Mouse (Mus musculus) midbrain, embryonic 15.5 days (tissue): ENCODE results near the gene Gm15217. TPM values are rescaled to one million over a fixed set of nuclear protein-coding genes. Genes with fewer than 3 reads are reported as not detected.
A peak's percentile ranks its signal among the peaks of the same experiment; 100 is the strongest.

Source experiments
- ATAC-seq: fragments of 200-750 bp; cut with Nextera tagmentation; replicated peaks from 2 replicates; pipeline ENCODE4 v1.8.0; 2017; ENCODE audit warnings: moderate TSS enrichment
- H3K27ac ChIP-seq: fragments of 300-500 bp; sonication (generic); 2 replicates; pipeline ENCODE4 v1.5.1; 2015; ENCODE audit warnings: mild to moderate bottlenecking, inconsistent platforms
- H3K27me3 ChIP-seq: fragments of 300-500 bp; sonication (generic); replicated peaks from 2 replicates; pipeline ENCODE4 v1.6.1; 2015; ENCODE audit warnings: inconsistent platforms
- H3K36me3 ChIP-seq: fragments of 300-500 bp; sonication (generic); replicated peaks from 2 replicates; pipeline ENCODE4 v1.6.1; 2015; ENCODE audit warnings: inconsistent platforms
- H3K4me1 ChIP-seq: fragments of 300-500 bp; sonication (generic); 2 replicates; pipeline ENCODE4 v1.6.1; 2015; ENCODE audit warnings: inconsistent platforms
- H3K4me2 ChIP-seq: fragments of 300-500 bp; sonication (generic); 2 replicates; pipeline ENCODE4 v1.6.1; 2015; ENCODE audit warnings: inconsistent platforms, mild to moderate bottlenecking, moderate library complexity
- H3K4me3 ChIP-seq: fragments of 300-500 bp; sonication (generic); 2 replicates; pipeline ENCODE4 v1.5.1; 2015; ENCODE audit warnings: mild to moderate bottlenecking, inconsistent platforms
- H3K9ac ChIP-seq: fragments of 300-500 bp; sonication (generic); 2 replicates; pipeline ENCODE4 v1.6.1; 2015; ENCODE audit warnings: mild to moderate bottlenecking, inconsistent platforms
- H3K9me3 ChIP-seq: fragments of 300-500 bp; sonication (generic); 2 replicates; pipeline ENCODE4 v1.6.1; 2016; ENCODE audit warnings: inconsistent platforms
- WGBS: fragments of 180-500 bp; shearing (Covaris S2); methylation state at CpG from one replicate; pipeline ENCODE4 v1.1.7; 2015; ENCODE audit warnings: mixed read lengths; 5-methylcytosine and 5-hydroxymethylcytosine counted together
- polyA plus RNA-seq: library from polyadenylated mRNA; unstranded; fragments of >200 nt; fragmentation: Nextera tagmentation; extraction: Ambion mirVana; gene quantifications from 2 replicates; pipeline ENCODE4 v1.2.1, GENCODE M21; 2015

Gene Gm15217
- not detected in 2 replicates for polyA plus RNA-seq

DNA sequence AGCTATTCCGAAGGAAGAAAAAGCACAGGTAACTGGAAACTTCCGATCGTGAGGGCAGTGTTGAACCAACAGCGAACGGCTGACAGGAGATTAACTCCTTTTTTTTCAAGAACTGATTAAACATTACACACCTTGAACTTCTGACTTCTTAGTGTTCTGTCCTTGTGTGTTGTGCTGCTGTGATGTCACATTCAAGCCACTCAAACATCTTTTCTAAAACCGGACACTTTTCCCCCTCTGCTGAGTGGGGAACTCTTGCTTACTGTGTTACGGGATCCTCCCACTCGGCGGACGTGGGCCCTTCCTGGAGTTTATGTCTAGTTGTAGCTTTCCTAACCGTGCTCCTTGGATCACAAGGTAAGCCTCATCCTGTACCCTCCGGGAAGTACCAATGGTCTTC, at the start of gene Gm15217:
TSS of gene Gm15217 (plus strand) at position 130 of the 400 bp plus-strand sequence.
- H3K4me3 ChIP-seq = peak within 1 kb of the TSS; percentile 27
- H3K27me3 ChIP-seq = peaks cover 36% of the 10 kb centered on the region
- H3K4me1 ChIP-seq = peaks cover 8% of the 10 kb centered on the region; the same call in 1 of the 2 replicates
- no peak within 1 kb of the TSS for H3K27ac ChIP-seq
- H3K4me2 ChIP-seq = peak within 1 kb of the TSS; percentile 49
- H3K36me3 ChIP-seq = no peaks in the 10 kb centered on the region
- H3K9ac ChIP-seq = no peak within 1 kb of the TSS
- H3K9me3 ChIP-seq = no peaks in the 10 kb centered on the region
- no peak for ATAC-seq
- WGBS = 84% methylated on average over 12 of the region's 12 CpGs

GRCm38 (mm10) chr14:46333421-46334237, 45.6 kb upstream of the Gm15217 start:
- H3K36me3 ChIP-seq = no peaks in the 10 kb centered on the region
- WGBS = 86% methylated on average over 8 of the region's 8 CpGs
- H3K27me3 ChIP-seq = no peaks in the 10 kb centered on the region
- H3K4me2 ChIP-seq = no peak overlapping the region
- no peaks in the 10 kb centered on the region for H3K4me1 ChIP-seq
- no peak overlapping the region for H3K9ac ChIP-seq
- no peak for ATAC-seq
- H3K27ac ChIP-seq = no peak overlapping the region
- no peak overlapping the region for H3K4me3 ChIP-seq
- no peaks in the 10 kb centered on the region for H3K9me3 ChIP-seq

DNA sequence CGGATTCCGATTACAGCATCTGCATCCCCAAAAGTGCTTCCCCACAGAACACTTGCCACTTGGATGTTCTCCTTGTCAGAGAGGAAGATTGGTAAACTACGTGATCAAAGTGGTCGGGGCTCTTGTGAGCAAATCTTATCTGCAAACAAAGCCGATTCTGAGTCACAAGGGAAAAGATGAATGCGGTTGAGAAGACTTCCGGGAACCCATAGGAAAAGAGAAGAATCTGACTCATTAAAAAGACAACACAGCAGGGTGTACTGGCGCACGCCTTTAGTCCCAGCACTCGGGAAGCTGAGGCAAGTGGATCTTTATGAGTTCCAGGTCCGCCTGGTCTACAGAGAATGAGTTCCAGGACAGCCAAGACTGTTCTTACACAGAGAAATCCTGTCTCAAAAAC, 40.4 kb upstream of the Gm15217 start:
- no peak for ATAC-seq
- H3K4me1 ChIP-seq = no peaks in the 10 kb centered on the region
- no peak overlapping the region for H3K4me2 ChIP-seq
- 72% methylated on average over 11 of the region's 11 CpGs for WGBS
- no peaks in the 10 kb centered on the region for H3K36me3 ChIP-seq
- H3K27ac ChIP-seq = no peak overlapping the region
- H3K4me3 ChIP-seq = no peak overlapping the region
- H3K27me3 ChIP-seq = no peaks in the 10 kb centered on the region
- no peaks in the 10 kb centered on the region for H3K9me3 ChIP-seq
- no peak overlapping the region for H3K9ac ChIP-seq

- Histone ChIP-seq H3K36me3 (no peaks in the 10 kb centered on the region), H3K4me3 (no peak overlapping the region), H3K27me3 (no peaks in the 10 kb centered on the region), H3K27ac (no peak overlapping the region), H3K9ac (no peak overlapping the region), H3K4me1 (no peaks in the 10 kb centered on the region), H3K9me3 (no peaks in the 10 kb centered on the region), H3K4me2 (no peak overlapping the region)
- no peak for ATAC-seq
Measured at GRCm38 (mm10) chr14:46344750-46345149, 34.5 kb upstream of the Gm15217 start.

GRCm38 (mm10) chr14:46357286-46357685, 21.9 kb upstream of the Gm15217 start:
- Histone ChIP-seq H3K4me2 (no peak overlapping the region), H3K4me3 (no peak overlapping the region), H3K27ac (no peak overlapping the region), H3K9me3 (no peaks in the 10 kb centered on the region), H3K9ac (no peak overlapping the region), H3K36me3 (no peaks in the 10 kb centered on the region), H3K27me3 (no peaks in the 10 kb centered on the region), H3K4me1 (no peaks in the 10 kb centered on the region)
- ATAC-seq = no peak
- 81% methylated on average over 7 of the region's 7 CpGs for WGBS

DNA sequence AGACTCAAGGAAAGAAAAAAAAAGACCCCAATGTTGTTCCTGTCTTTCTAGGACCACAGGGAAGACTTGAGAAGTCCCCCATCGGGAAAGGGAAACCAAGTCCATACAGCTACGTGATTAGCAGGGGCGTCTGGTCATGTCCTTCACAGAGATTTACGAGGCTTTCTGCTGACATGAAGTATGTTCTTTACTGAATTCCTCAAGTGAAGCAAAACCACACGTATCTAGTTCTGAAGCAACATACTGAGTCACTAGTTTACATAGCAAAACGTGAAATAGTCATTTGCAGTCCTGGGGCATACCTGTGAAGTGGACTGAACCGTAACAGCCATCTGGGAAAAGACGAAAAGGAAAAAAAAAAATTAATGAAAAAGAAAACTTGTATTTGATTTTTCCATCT, 21.5 kb upstream of the Gm15217 start:
- Histone ChIP-seq H3K4me1 (no peaks in the 10 kb centered on the region), H3K27ac (no peak overlapping the region), H3K27me3 (no peaks in the 10 kb centered on the region), H3K36me3 (no peaks in the 10 kb centered on the region), H3K4me3 (no peak overlapping the region), H3K4me2 (no peak overlapping the region), H3K9me3 (no peaks in the 10 kb centered on the region), H3K9ac (no peak overlapping the region)
- WGBS = 86% methylated on average over 8 of the region's 8 CpGs
- no peak for ATAC-seq

DNA sequence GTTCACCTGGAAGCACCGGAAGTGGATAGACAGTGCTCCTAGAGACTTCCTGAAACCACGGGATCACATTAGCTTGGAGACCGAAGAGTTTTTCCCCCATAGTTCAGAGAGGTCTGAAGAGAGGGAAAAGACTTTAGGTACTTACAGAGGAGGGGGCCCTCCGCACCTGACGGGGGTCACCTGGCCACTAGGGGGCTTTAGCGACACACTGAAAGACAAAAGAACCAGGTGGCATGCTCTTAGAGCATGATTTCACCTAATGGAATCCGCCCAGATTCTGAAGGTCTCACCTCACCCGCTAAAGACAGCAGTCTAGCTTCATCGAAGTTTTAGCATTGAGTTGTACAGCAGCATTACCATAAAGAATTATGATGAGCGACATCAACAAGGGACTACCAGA, 16.0 kb upstream of the Gm15217 start:
- H3K36me3 ChIP-seq = no peaks in the 10 kb centered on the region
- H3K4me2 ChIP-seq = no peak overlapping the region
- ATAC-seq = no peak
- H3K4me1 ChIP-seq = no peaks in the 10 kb centered on the region
- H3K27ac ChIP-seq = no peak overlapping the region
- no peaks in the 10 kb centered on the region for H3K9me3 ChIP-seq
- H3K9ac ChIP-seq = no peak overlapping the region
- no peak overlapping the region for H3K4me3 ChIP-seq
- 47% methylated on average over 10 of the region's 10 CpGs for WGBS
- H3K27me3 ChIP-seq = no peaks in the 10 kb centered on the region

DNA sequence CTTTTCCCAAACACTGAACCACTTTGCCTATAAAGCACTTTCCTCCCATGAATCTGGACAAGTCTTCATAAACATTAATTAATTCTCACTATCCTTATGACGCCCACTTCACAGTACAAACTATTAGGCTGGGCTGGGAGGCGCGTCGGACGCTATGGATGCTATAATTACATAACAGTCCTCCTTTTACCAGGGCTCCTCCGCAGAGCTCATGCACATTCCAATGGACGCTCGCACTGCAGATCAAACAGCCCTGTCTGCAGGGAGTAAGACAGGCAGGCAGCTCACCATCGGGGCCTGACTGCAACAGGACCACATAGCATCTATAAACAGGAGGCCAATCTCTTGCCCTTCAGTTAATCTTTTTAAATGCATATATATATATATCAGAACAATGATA, 6.8 kb upstream of the Gm15217 start:
- no peak overlapping the region for H3K4me2 ChIP-seq
- no peak overlapping the region for H3K4me3 ChIP-seq
- ATAC-seq = no peak
- no peaks in the 10 kb centered on the region for H3K36me3 ChIP-seq
- no peak overlapping the region for H3K9ac ChIP-seq
- no peaks in the 10 kb centered on the region for H3K4me1 ChIP-seq
- H3K27me3 ChIP-seq = no peaks in the 10 kb centered on the region
- no peak overlapping the region for H3K27ac ChIP-seq
- H3K9me3 ChIP-seq = no peaks in the 10 kb centered on the region
- 42% methylated on average over 9 of the region's 9 CpGs for WGBS

DNA sequence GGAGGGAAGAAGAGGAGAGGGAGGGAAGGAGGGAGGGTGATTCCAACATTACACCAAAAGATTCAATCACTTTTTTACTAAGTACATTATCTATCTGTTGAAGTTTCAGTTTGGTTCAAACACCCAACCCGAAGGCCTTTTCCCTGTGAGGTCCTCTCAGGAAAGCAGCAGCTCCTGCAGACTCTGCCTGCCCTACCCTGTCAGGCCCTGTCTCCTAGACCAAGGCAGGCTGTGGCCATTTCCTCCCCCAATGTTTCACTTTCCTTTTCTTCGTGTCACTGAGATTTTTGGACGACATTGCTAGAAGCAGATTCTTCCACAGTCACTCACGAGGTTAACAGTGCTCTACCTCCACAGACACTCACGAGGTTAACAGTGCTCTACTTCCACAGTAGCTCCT, 3.4 kb upstream of the Gm15217 start:
- Histone ChIP-seq H3K4me1 (peaks cover 6% of the 10 kb centered on the region; the same call in 1 of the 2 replicates), H3K4me3 (no peak overlapping the region), H3K9ac (no peak overlapping the region), H3K9me3 (no peaks in the 10 kb centered on the region), H3K4me2 (no peak overlapping the region), H3K27ac (no peak overlapping the region), H3K27me3 (peaks cover 15% of the 10 kb centered on the region), H3K36me3 (no peaks in the 10 kb centered on the region)
- no peak for ATAC-seq
- 88% methylated on average over 5 of the region's 5 CpGs for WGBS

DNA sequence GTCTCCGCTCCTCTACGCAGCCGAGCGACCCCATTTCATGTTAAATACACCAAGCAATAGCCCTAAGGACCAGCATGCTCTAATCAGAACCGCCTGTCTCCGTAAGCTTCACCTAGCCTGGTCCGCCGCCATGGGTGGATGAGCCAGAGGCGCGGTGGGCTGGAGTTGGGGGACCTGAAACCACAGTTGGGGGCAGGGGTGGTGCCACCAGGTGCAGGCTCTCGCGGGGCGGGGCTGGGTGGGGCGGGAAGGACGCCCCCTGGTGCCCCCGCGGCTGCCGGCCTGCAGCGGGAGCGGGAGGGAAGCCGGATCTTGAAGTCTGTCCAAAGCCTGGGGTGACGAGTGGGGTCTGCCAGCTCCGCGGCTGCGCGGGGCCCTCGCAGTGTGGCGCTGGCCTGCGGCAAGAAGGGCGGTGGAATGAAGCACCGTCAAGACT, 1.1 kb downstream of the Gm15217 start:
- WGBS = 5% methylated on average over 31 of the region's 31 CpGs
- H3K27me3 ChIP-seq = peaks cover 44% of the 10 kb centered on the region
- no peaks in the 10 kb centered on the region for H3K9me3 ChIP-seq
- peaks cover 10% of the 10 kb centered on the region for H3K4me1 ChIP-seq
- no peak overlapping the region for H3K27ac ChIP-seq
- peak overlapping the region; percentile 27 for H3K4me3 ChIP-seq
- no peak overlapping the region for H3K9ac ChIP-seq
- peak; percentile 80 for ATAC-seq
- H3K36me3 ChIP-seq = no peaks in the 10 kb centered on the region
- peak overlapping the region; percentile 49 for H3K4me2 ChIP-seq

DNA sequence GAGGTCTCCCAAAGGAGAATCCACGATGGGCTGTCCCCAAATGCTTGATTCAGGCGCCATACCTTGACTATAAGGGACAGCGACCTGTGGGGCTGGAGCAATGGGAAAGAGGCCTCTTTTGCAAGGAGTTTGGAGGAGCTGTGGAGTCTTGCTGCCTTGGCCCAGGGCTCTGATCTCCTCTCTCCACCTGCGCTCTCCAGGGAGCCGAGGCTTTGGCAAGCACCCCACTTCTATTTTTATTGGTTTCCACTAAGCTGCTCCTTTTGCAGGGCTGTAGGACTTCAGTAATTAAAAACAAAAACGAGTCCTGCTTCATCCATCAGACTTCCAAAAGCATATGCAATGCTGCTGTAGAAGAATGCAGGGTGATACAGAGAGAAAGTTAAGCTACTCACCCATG, 2.2 kb downstream of the Gm15217 start:
- Histone ChIP-seq H3K27me3 (peaks cover 50% of the 10 kb centered on the region), H3K9me3 (no peaks in the 10 kb centered on the region), H3K9ac (no peak overlapping the region), H3K27ac (no peak overlapping the region), H3K4me2 (no peak overlapping the region), H3K4me1 (peaks cover 21% of the 10 kb centered on the region), H3K36me3 (no peaks in the 10 kb centered on the region), H3K4me3 (no peak overlapping the region)
- ATAC-seq = no peak
- WGBS = 34% methylated on average over 6 of the region's 6 CpGs

DNA sequence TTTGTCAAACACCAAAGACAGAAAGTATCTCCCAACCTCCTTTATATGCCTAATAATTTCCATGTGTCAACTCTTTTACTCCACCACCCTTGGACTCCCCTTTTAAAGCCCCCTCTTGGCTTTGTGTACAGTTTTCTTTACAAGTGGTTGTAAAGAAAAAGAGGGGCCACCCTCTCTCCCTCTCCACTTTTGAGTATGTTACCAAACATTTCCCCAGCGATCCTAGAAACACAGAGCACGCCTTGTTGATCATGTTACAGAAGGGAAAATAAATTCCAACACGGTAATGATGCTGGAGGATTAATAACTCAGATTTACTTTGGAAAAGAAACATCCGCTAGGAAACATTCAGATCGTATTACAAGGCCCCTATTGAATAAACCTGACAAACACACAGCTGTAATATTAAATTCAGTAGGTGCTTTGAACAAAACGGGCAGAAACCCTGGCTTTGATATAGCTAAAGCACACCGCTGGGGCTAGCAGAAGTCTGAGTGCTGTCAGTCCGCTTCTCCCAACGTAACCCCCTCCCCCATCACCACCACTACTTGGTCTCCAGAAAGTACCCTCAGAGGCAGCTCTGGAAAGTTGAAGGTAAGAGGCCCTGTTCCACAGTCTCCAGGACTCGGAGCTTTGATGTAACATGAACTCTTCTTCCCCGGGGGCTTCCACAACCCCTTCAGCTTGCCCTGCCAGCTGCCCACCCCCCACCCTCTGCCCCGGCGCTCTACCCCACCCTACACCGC, 5.9 kb downstream of the Gm15217 start:
- no peaks in the 10 kb centered on the region for H3K36me3 ChIP-seq
- H3K9ac ChIP-seq = no peak overlapping the region
- H3K4me2 ChIP-seq = peak overlapping the region; percentile 94
- peaks cover 54% of the 10 kb centered on the region for H3K4me1 ChIP-seq
- H3K9me3 ChIP-seq = no peaks in the 10 kb centered on the region
- peaks cover 72% of the 10 kb centered on the region for H3K27me3 ChIP-seq
- ATAC-seq = no peak
- 13% methylated on average over 14 of the region's 14 CpGs for WGBS
- no peak overlapping the region for H3K27ac ChIP-seq
- peak overlapping the region; percentile 56 for H3K4me3 ChIP-seq
